Mouse (Mus musculus): ENCODE measurements at regions not wholly inside any gene's neighbourhood (a gene's known extent, or its start where the extent isn't known, plus 50 kb on each side); places are given as distances from the start of the nearest gene placed in this dataset.
A peak's percentile ranks its signal among the peaks of the same experiment; 100 is the strongest.

GRCm38 (mm10) chr11:12112646-12113353 lies 74.3 kb upstream of the Grb10 start:
- no peak for DNase-seq (ENCODE audit: low read depth, low spot score)

GRCm38 (mm10) chr11:12107711-12108110 lies 69.2 kb upstream of the Grb10 start:
- no peak for DNase-seq (ENCODE audit: low read depth, low spot score)

- peak; percentile 28 for DNase-seq (ENCODE audit: low read depth, low spot score)
Observed at GRCm38 (mm10) chr11:12090961-12091360, 52.5 kb upstream of the Grb10 start.

GRCm38 (mm10) chr11:12089788-12090365 lies 51.4 kb upstream of the Grb10 start:
- DNase-seq (ENCODE audit: low read depth, low spot score), result no peak

All from skeletal muscle tissue, adult 2 months (tissue).